Mouse (Mus musculus) brown adipose tissue, adult 24 weeks (tissue): ENCODE data around the gene Pla2g1b. TPM values are rescaled to one million over a fixed set of nuclear protein-coding genes. Genes with fewer than 3 reads are reported as not detected.

Experiments
- H3K27ac ChIP-seq: fragments of 200-500 bp; replicated peaks from 2 replicates; pipeline ENCODE4 v1.5.1; 2012; ENCODE audit warnings: low read depth, mild to moderate bottlenecking, low read length
- H3K4me1 ChIP-seq: fragments of 200-500 bp; 2 replicates; pipeline ENCODE4 v1.6.1; 2012; ENCODE audit warnings: low read length, mixed read lengths; ENCODE audit not compliant: control insufficient read depth, insufficient read depth, insufficient read length
- H3K4me3 ChIP-seq: fragments of 200-500 bp; 2 replicates; pipeline ENCODE4 v1.5.1; 2012; ENCODE audit warnings: low read depth, mild to moderate bottlenecking, low read length, moderate library complexity; ENCODE audit not compliant: insufficient read depth
- polyA plus RNA-seq: library from polyadenylated mRNA; stranded (reverse); fragments of >200 nt; gene quantifications from 2 replicates; pipeline ENCODE4 v1.2.4, GENCODE M21; 2012; ENCODE audit not compliant: missing spikeins, insufficient read depth, insufficient read length

Gene Pla2g1b
- not detected in 2 replicates for polyA plus RNA-seq

DNA sequence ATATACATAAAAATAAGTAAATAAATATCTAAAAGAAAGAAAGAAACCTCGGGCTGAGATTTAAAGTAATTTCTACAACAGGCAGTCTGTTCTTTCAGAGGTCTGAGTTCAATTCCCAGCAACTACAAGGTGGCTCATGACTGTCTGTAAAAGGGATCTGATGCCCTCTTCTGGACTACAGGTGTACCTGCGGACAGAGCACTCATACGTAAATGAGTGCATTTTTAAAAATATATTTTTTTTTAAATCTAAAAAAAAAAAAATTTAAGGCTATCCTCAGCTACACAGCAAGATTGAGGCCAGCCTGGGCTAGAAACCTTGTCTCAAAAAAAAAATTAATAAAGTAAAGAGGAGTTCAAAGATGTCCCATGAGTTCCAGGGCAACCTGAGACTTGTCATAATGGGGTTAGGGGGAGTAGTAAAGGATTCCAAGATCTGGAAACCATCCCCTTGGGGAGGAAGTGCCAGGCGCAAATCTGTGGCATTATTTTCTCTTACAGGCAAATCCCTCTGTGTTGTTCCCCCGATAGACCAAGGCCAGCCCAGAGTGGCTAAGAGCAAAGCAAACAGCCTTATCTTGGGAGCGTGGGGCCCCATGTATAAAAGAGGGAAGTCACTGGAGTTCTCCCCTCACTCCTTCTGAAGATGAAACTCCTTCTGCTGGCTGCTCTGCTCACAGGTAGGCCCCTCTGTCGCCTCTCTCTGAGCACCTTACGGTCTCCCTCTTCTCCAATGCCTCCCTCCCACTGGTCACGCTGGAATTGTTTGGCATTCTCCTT is at the start of gene Pla2g1b:
Gene Pla2g1b (plus strand): TSS at position 621 of the 779 bp plus-strand sequence.
- Histone ChIP-seq H3K27ac (no peak within 1 kb of the TSS), H3K4me1 (no peaks in the 10 kb centered on the region), H3K4me3 (no peak within 1 kb of the TSS)

DNA sequence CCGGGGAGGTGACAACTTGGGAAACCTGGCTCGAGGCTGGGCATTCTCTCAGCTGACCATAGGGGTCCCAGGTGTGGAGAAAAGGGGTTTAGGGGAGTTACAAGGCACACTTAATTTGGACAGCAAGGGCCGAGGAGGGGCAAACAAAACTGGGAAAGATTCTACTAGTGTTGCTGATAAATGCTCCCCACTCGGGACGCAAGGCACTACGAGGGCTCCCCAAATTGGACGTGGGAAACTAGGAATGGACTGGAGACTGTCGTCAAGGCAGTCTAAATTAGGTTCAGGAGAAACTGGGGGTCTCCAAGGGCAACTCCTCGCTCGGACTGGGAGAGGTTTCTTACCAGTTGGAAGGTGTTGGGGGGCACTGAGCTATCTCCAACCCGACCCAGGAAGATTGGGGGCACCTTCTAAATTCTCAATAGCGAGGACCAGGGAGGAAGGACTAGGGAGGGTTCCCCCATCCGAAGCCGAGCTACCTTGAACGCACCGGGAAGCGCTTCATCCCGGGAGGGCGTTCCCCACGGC is 37.2 kb upstream of the Pla2g1b start:
- H3K4me3 ChIP-seq = peak overlapping the region; percentile 36
- no peak overlapping the region for H3K27ac ChIP-seq
- H3K4me1 ChIP-seq = no peaks in the 10 kb centered on the region

DNA sequence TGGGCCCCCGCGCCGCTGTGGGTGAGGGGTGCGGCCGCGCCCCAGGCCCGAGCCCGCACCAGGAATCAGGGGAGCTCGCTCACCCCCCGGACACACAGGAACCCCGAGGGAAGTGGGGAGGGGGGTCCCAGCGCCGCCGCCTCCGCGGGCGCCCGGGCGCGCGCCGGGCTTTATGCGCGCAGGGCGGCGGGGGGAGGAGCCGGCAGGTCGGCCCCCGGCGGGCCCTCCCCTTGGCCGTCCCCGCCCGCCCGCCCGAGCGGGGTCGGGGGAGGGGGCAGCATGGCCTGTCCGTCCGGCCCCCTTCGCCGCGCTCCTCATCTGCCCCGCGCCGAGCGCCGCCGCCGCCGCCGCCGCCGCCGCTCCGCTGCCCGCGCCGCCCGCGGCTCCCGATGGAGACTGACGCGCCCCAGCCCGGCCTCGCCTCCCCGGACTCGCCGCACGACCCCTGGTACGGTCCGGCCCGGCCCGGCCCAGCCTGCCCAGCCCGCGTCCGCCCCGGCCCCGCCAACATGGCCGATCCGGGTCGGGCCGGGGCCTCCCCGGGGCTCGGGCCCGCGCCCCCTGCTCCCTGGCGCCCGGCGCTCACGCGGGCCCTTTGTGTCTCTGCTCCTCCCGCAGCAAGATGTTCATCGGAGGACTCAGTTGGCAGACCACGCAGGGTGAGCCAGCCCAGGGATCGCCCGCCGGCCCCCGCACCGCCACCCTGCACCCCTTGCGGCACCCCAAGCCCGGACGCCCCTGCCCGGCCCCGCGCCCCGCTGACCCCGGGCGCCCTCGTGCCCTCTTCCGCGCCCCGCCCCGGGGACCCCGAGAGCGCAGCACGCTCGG is 36.5 kb upstream of the Pla2g1b start, which contains the start of gene Msi1:
Gene Msi1 (plus strand): TSS at position 241 of the 828 bp plus-strand sequence.
- Histone ChIP-seq H3K4me3 (peak within 1 kb of the TSS; percentile 44), H3K4me1 (no peaks in the 10 kb centered on the region), H3K27ac (no peak within 1 kb of the TSS)

DNA sequence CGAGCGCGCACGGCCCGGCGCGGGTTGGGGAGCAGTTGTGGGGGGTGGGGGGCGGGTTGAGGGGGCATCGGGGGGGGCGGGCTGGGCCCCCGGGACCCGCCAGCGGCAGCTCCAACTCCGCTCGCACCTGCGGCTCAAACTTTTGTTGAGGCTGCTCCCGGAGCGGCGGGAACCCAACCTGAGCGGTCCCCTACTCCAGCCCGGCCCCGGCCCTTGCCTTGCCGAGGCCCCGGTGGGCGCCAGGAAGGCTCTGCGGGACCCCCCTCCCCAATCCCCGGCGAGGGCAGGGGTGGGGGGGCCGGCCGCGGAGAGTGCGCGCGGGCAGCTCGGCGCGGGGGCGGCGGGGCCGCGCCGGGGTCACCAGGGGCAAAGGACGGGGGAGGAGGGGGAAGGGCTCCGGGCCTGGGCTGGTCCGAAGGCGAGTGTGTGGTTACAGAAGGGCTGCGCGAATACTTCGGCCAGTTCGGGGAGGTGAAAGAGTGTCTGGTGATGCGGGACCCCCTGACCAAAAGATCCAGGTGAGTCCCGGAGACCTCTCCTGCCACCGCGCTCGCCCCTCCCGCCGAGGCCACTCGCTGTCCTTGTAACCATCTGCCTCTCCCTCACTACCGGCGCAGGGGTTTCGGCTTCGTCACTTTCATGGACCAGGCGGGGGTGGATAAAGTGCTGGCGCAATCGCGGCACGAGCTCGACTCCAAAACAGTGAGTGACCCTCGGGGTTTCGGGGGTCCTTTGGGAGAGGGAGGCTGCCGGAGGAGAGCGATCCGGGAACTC is 35.7 kb upstream of the Pla2g1b start:
- Histone ChIP-seq H3K27ac (no peak overlapping the region), H3K4me1 (no peaks in the 10 kb centered on the region), H3K4me3 (peak overlapping the region; percentile 44)

DNA sequence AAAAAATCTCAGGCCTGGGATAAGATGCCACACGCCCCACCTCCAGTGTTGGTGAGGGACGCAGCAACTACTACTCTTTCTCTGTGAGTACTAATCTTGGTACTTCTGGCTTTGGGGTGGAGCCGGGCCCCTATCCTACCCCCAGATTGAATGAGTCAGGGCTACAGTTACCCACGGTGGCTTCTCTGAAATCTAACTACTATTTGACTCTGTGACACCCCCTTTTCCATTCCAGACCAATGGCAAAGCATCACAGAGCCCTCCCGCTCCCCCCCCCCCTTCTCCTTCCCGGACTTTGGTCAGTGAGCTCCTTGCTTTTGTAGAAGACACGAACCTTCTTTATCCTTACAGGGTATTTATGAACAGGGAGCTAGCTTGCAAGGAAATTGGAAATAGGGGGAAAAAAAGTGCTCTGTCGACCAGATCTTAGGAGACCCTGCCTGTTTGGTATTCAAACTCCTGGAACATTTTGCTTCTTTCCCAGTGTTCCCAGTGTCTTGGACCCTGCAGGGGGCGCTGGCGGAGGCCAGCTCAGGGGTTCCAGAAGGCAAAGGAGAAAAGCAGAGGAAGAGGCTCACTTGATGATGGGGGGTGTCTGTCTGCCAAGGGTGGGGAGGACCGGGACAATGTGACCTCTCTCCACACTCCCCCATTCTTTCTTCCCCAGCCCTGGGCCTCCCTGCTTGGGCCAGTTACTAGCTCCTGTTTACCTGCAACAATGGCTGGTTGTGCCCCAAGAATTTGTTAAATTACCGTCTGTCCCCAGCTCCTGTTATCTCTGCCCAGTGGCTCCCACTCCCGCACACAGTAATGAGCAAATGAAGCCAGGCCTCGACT is 34.8 kb upstream of the Pla2g1b start:
- no peak overlapping the region for H3K27ac ChIP-seq
- no peaks in the 10 kb centered on the region for H3K4me1 ChIP-seq
- peak overlapping the region; percentile 33; the same call in 1 of the 2 replicates for H3K4me3 ChIP-seq

DNA sequence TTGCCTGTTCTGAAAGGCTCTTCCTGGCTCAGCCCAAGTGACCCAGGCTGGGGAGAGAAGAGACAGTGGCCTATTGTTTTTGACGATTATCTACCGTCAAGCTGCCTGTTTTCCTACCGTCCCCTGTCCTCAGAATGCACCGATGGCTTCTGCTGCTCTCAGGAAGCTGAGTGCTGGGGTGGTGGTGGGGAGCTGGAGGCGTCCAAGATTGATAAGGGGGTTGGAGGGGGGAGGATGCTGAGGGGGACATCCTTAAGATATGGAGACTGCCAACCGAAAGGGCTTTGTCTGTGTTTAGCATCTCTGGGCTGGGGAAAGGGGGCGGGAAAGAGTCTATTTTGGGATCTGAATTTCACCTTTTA is 34.2 kb upstream of the Pla2g1b start:
- Histone ChIP-seq H3K4me3 (no peak overlapping the region), H3K4me1 (no peaks in the 10 kb centered on the region)

DNA sequence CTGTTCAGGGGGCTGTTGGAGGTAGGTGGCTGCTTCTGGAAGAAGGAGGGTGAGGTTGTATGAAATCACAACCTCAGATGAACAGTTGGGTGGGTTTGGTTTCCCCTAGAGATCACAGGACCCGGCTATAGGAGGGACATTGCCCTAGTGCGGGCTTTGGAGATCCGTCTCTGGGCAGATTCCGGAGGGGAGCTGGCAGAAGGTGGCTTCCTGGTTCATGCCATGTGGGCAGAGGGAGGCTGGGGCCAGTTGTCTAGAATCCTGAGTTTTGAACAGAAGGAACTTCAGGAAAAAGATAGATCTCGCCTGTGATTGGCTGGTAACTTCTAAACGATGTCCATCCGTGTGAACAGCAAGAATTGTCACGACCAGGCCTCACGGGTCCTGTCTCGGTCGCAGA is 33.7 kb upstream of the Pla2g1b start:
- Histone ChIP-seq H3K27ac (no peak overlapping the region), H3K4me1 (no peaks in the 10 kb centered on the region), H3K4me3 (no peak overlapping the region)

More for the DNA sequence above, 34.2 kb upstream of the Pla2g1b start:
- H3K27ac ChIP-seq = no peak overlapping the region

DNA sequence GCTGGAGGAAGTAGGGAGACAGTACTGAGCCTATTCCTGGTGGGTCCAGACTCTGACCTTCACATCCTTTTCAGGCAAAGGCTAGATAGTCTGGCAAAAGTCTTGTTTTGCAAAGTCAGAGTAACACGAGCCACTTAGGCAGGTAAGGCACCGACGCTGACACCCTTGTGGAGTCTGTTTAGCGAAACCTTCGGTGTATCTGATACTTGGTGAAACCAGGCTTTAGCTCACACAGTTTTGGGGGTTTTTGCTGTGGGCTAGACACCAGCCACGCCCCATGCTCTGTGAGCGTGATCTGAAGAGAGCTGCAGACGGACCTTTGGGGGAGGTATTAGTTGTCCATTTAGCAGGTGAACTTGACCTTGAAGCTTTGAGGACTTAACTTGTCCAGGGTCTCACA is 32.9 kb upstream of the Pla2g1b start:
- H3K27ac ChIP-seq = no peak overlapping the region
- no peaks in the 10 kb centered on the region for H3K4me1 ChIP-seq
- H3K4me3 ChIP-seq = no peak overlapping the region

DNA sequence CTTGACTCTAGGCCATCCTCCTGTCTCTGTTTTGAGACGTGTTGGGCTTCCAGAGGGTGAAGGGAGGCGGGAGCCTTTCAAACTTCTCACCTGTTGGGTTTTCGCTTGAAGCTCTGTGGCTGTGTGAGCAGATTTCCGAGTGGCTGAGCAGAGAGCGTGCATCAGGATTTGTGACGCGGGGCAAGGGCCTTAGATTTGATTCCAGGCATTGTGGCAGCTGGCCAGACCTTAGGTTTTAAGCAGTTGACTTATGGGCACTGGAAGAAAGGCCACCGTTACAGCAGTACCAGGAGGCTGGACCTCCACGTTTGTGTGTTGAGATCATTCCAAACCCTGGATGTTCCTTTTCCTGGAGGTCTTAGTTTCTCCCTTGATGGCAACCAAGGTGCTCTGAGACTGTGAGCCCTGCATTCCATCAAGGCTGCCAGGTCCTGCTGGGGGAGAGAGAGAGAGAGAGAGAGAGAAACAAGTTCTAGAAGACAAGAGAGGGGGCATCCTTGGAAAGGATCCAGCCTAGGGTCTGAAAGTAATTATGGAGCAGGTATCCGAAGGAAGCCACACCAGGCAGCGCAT is 31.7 kb upstream of the Pla2g1b start:
- H3K4me3 ChIP-seq = no peak overlapping the region

DNA sequence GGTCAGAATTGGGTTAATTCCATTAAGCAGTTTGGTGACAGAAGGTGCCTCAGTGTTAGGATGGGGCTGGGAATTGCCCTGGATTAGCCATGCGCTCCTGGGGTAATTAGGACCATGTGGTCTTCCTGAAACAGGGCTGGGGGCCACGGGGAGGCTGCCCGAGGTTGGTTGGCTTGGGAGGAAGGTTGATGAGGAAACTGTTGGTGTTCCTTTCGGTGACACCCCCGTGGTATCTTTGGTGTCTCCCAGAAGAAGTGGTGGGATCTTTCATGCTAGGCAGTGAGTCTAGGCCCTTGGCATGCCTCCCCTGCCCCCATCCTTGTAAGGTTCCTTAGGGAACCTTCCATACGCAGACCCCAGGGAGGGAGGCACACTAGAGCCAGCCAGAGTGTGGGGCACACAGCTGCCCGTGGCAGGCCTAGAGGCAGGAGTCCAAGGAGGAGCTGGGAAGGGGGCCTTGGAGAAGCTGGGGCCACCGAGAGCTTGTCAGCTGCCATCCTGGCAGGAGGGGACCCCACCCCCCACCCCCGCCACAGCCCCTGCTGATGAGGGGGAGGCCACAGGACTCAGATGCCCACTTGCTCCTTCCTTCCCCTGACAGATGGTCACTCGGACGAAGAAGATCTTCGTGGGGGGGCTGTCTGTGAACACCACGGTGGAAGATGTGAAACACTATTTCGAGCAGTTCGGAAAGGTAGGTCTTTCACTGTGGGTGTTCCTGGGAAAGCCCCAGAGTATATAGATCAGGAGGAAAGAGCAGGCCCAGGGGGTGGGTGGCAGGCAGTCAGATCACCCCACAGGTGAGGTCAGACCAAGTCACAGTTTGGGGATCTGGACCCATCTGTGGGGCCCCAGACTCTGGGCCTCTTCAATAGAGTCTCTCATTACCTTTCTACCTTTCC is 31.0 kb upstream of the Pla2g1b start:
- H3K4me3 ChIP-seq = no peak overlapping the region
- H3K4me1 ChIP-seq = no peaks in the 10 kb centered on the region
- no peak overlapping the region for H3K27ac ChIP-seq

More for the DNA sequence above, 31.7 kb upstream of the Pla2g1b start:
- no peak overlapping the region for H3K27ac ChIP-seq
- H3K4me1 ChIP-seq = no peaks in the 10 kb centered on the region

DNA sequence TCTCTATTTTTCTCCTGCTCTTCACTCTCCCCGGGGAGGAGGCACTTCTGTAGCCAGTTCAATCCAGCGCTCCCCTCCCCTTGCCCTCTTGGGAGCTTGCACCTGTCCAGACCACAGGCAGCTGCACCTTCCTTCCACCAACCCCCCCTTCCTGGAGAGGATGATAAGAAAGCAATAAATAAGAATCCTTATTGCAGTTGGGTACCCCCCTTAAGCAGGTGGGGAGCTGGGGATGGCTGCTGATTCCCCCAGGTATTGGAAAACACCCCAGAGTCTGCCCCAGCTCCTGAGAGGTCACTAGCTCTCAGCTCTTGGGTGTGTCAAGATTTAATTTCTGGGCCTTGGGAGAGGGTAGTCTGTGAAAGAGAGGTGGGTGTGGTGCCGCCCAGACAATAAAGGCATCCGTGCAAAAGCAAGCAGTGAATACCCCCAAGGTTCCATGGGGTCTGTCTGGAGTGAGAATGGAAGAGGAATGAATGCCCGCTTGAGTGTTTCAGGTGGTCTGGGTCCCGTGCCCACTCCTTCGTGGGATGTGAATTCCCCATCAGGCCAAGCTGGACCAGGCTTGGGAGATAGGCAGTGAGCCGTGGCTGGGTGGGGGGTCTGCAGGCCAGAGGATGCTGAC is 30.2 kb upstream of the Pla2g1b start:
- Histone ChIP-seq H3K4me1 (no peaks in the 10 kb centered on the region), H3K4me3 (peak overlapping the region; percentile 28; the same call in 1 of the 2 replicates), H3K27ac (no peak overlapping the region)

DNA sequence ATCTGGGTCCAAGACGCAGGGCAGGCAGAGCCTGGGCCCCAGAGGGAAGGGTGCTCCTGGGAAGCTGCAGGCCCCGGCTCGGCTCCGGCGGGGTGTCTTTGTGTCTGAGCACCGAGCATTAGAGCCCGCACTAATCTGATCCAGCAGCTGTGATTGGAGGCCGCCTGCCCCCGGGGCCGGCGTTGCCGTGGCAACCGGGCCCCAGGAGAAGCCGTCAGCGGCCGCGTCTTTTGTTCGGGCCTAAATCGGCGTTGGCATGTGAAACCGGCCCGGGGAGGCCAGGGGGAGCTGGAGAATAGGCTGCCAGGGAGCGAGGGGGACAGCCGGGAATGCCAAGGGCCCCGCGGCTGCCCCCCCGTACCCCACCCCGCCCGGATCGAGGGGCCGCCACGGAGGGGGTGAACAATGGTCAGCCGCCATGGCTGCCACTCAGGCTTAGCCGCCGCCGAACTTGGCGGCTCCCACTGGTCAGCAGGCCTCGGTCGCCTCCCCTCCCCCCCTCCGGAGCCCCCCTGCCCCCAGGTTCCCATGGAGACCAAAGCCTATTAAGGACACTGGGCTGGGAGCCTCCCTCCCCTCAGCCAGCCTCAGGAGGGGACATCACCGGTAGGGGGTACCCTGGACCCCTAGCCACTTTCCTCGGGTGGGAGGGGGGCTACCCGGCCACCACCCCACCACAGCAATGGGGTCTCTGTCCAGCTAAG is 29.5 kb upstream of the Pla2g1b start:
- peak overlapping the region; percentile 28; the same call in 1 of the 2 replicates for H3K4me3 ChIP-seq
- no peaks in the 10 kb centered on the region for H3K4me1 ChIP-seq
- no peak overlapping the region for H3K27ac ChIP-seq
